Mouse (Mus musculus): ENCODE measurements around the gene Fth1. TPM values are rescaled to one million over a fixed set of nuclear protein-coding genes. Genes with fewer than 3 reads are reported as not detected.

Fth1 gene
- total and polyA plus RNA-seq, 3 experiments, result 1,016 to 28,412 (median 2,660) TPM

DNA sequence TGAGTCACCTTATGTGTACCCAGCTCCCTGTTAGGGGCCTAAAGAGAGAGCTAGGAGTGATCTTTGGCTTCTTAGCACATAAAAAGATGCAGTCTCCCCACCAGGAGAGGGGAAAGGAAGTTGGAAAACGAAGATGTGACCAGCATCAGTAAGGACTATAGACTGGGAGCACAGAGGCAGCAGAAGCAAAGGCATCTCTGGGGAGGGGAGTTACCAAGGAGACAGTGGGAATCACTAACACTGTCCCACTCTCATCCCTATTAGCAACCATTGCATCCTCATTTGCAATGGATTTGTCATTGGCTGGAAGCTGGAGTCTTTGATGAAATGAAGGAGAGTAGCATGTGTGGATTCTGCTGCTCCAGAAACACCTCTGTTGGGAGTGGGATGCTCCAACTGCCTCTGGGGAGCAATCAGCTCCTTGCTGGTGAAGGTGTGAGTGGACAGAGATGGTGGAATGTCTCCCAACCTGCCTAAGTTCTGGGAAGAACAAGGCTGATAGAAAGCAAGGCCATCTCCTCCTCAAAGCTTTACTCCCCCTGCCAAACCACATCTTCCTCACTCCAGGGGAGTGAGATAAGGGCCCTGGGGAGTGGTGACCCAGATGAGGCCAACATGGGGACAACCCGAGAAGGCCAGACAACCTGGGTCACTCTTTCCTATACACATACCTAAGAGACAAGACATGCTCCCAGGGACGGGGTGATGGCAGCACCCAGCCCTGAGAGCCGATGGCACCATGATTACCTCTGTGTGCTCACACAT is 23.6 kb upstream of the Fth1 start:
- DNase-seq (ENCODE audit: low spot score) (no peak), ATAC-seq (ENCODE audit: extremely low read depth, insufficient number of reproducible peaks, low FRiP score, poor library complexity, severe bottlenecking) (no peak)
- peak overlapping the region; percentile 41; the same call in 1 of the 2 replicates for H3K4me3 ChIP-seq (ENCODE audit: low read depth, low read length)
- no peaks in the 10 kb centered on the region for H3K36me3 ChIP-seq (replicated peaks)
- peaks cover 76% of the 10 kb centered on the region for H3K4me1 ChIP-seq (ENCODE audit: insufficient read depth, low read depth, low read length)
- TF ChIP-seq POLR2AphosphoS5 (IDR thresholded peaks at IDR 0.05; ENCODE audit: insufficient replicate concordance, low read depth, low read length), result no peak
- TF ChIP-seq TAL1 (conservative IDR thresholded peaks at IDR 0.05; ENCODE audit: low read depth, low read length), result no peak; the same call in 1 of the 2 replicates
- TF ChIP-seq GATA2 (IDR thresholded peaks at IDR 0.05; ENCODE audit: borderline replicate concordance, low read depth, low read length), result no peak
- peaks cover 8% of the 10 kb centered on the region for H3K9me3 ChIP-seq (replicated peaks)
- no peaks in the 10 kb centered on the region for H3K27me3 ChIP-seq (ENCODE audit: insufficient read depth, low read length)

DNA sequence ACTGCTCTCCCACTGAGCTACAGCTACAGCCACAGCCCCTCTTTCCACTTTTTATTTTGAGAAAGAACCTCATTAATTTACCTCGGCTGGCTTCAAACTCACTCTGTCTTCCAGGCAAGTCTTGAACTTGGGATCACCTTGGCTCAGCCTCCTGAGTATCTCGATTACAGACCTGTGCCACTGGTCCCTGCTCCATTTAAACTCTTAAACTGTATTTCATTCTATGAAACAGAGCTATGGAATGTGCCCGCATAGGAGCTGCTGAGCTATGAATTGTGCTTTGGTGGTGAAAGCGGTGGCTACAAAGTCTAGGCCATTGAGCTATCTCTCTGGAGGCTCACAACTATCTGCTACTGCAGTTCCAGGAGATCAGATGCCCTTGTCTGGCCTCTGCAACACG is 22.4 kb upstream of the Fth1 start:
- Histone ChIP-seq H3K27me3 (ENCODE audit: insufficient read depth, low read length) (no peaks in the 10 kb centered on the region), H3K4me1 (ENCODE audit: insufficient read depth, low read depth, low read length) (peaks cover 82% of the 10 kb centered on the region), H3K9me3 (replicated peaks) (no peaks in the 10 kb centered on the region), H3K4me3 (ENCODE audit: low read depth, low read length) (no peak overlapping the region), H3K36me3 (replicated peaks) (no peaks in the 10 kb centered on the region)
- ATAC-seq (ENCODE audit: extremely low read depth, insufficient number of reproducible peaks, low FRiP score, poor library complexity, severe bottlenecking) (no peak), DNase-seq (ENCODE audit: low spot score) (no peak)
- no peak for TF ChIP-seq GATA1 (IDR thresholded peaks at IDR 0.05; ENCODE audit: borderline replicate concordance, low read length)
- TF ChIP-seq GATA2 (IDR thresholded peaks at IDR 0.05; ENCODE audit: borderline replicate concordance, low read depth, low read length), result no peak
- TF ChIP-seq POLR2AphosphoS5 (IDR thresholded peaks at IDR 0.05; ENCODE audit: insufficient replicate concordance, low read depth, low read length), result no peak
- TF ChIP-seq CTCF (IDR thresholded peaks at IDR 0.05; ENCODE audit: low read depth, low read length), result no peak
- TF ChIP-seq TAL1 (conservative IDR thresholded peaks at IDR 0.05; ENCODE audit: low read depth, low read length), result no peak

DNA sequence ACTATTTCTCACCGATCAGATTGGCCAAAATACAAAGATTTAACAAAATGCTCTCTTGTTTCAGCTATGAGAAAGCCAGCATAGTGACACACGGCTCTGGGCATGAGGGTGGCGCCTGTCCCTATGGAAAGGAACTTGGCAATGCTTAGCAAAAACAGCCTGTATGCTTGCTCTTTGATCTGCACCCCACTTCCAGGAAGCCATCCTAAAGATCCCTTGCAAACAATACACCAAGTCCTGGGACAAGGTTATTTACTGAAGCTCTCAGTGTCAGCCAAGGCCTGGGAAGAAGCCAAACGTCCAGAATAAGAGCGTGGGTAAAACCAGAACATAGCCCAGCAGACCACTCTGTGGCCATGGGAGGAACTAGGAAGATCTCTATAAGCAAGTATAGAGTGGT is 19.6 kb upstream of the Fth1 start:
- TF ChIP-seq CTCF (IDR thresholded peaks at IDR 0.05; ENCODE audit: low read depth, low read length) (no peak), GATA2 (IDR thresholded peaks at IDR 0.05; ENCODE audit: borderline replicate concordance, low read depth, low read length) (no peak), GATA1 (IDR thresholded peaks at IDR 0.05; ENCODE audit: borderline replicate concordance, low read length) (no peak), POLR2AphosphoS5 (IDR thresholded peaks at IDR 0.05; ENCODE audit: insufficient replicate concordance, low read depth, low read length) (no peak), TAL1 (conservative IDR thresholded peaks at IDR 0.05; ENCODE audit: low read depth, low read length) (no peak)
- ATAC-seq (ENCODE audit: extremely low read depth, insufficient number of reproducible peaks, low FRiP score, poor library complexity, severe bottlenecking), result no peak
- no peak for DNase-seq (ENCODE audit: low spot score)
- Histone ChIP-seq H3K9me3 (replicated peaks) (no peaks in the 10 kb centered on the region), H3K4me3 (ENCODE audit: low read depth, low read length) (no peak overlapping the region), H3K36me3 (replicated peaks) (no peaks in the 10 kb centered on the region), H3K27me3 (ENCODE audit: insufficient read depth, low read length) (no peaks in the 10 kb centered on the region), H3K4me1 (ENCODE audit: insufficient read depth, low read depth, low read length) (peaks cover 83% of the 10 kb centered on the region)

DNA sequence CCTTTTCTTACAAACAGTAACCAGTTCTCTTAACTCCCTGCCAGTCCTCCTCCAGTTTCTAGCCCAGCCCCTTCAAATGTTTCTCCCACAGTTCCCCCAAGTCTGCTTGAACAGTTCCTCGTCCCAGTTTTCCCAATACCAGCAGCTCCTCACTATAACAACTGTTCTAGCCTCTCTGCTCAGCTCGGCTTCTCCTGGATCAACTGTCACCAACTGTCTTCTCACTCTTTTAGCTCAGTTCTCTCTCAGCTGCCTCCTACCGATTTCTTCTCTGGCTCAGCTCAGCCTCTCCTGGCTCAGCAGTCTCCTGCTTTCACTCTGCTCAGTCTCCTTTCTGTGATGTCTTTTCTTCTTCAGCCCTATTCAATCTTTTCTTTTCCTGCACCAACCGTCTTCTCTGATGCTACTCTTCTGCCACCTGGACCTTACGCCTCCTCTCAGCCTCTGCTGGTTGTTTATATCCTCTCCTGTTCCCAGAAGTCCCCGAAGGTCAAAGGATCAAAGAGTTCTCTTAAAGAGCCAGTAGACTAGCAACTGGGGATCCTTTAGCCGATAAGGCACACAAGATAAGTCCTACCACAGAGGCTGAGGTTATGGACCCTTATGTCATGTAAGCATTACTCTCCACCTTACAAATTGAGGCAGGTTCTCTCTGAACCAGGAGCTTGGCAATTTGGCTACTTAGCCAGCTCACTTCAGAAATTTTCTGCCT is 16.0 kb upstream of the Fth1 start:
- TF ChIP-seq CTCF (IDR thresholded peaks at IDR 0.05; ENCODE audit: low read depth, low read length) (no peak), GATA2 (IDR thresholded peaks at IDR 0.05; ENCODE audit: borderline replicate concordance, low read depth, low read length) (no peak), POLR2AphosphoS5 (IDR thresholded peaks at IDR 0.05; ENCODE audit: insufficient replicate concordance, low read depth, low read length) (no peak)

DNA sequence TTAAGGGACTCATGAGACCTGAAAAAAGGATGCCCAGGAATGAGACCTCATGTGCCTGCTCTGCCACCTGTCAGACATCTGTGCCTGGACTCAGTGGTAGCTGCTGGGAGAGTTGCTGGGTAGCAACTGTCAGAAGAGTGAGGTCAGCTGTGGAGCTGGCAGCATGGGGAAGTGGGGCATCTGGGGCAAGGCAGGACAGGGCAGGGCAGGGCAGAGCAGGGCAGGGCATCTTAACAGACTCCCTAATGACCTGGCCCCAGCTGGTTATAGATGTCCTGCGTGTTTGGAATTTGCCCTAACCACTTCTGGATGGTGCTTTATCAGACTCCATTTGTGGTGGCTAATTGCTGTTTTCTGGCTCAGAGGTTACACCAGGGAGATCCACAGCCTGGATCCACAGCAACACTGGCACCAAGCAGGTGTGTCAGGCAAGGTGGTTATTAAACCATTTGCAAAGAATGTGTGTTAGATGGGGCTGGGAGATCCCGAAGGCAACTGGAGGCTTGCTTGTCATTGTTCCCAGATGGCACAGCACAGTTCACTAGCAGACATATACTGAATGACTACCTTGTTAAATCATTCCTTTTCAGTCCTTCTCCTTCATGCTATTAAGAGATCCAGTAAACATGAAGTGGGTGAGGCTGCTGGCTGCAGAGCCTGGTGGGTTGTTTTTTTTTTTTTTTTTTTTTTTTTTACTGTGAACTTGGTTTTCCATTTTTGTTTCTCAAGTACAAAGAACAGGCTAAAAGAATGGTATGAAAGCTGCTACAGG is 14.1 kb upstream of the Fth1 start:
- no peak for ATAC-seq (ENCODE audit: extremely low read depth, insufficient number of reproducible peaks, low FRiP score, poor library complexity, severe bottlenecking)
- Histone ChIP-seq H3K36me3 (replicated peaks) (peaks cover 2% of the 10 kb centered on the region), H3K4me1 (ENCODE audit: insufficient read depth, low read depth, low read length) (peaks cover 84% of the 10 kb centered on the region), H3K9me3 (replicated peaks) (no peaks in the 10 kb centered on the region), H3K27me3 (ENCODE audit: insufficient read depth, low read length) (no peaks in the 10 kb centered on the region), H3K4me3 (ENCODE audit: low read depth, low read length) (no peak overlapping the region; the same call in 1 of the 2 replicates)
- DNase-seq (ENCODE audit: low spot score), result no peak
- TF ChIP-seq CTCF (IDR thresholded peaks at IDR 0.05; ENCODE audit: low read depth, low read length) (no peak), GATA1 (IDR thresholded peaks at IDR 0.05; ENCODE audit: borderline replicate concordance, low read length) (no peak), POLR2AphosphoS5 (IDR thresholded peaks at IDR 0.05; ENCODE audit: insufficient replicate concordance, low read depth, low read length) (no peak), GATA2 (IDR thresholded peaks at IDR 0.05; ENCODE audit: borderline replicate concordance, low read depth, low read length) (no peak), TAL1 (conservative IDR thresholded peaks at IDR 0.05; ENCODE audit: low read depth, low read length) (no peak)

More for the DNA sequence above, 16.0 kb upstream of the Fth1 start:
- DNase-seq (ENCODE audit: low spot score) (no peak), ATAC-seq (ENCODE audit: extremely low read depth, insufficient number of reproducible peaks, low FRiP score, poor library complexity, severe bottlenecking) (no peak)
- Histone ChIP-seq H3K36me3 (replicated peaks) (no peaks in the 10 kb centered on the region), H3K4me3 (ENCODE audit: low read depth, low read length) (peak overlapping the region; percentile 42; the same call in 1 of the 2 replicates), H3K9me3 (replicated peaks) (no peaks in the 10 kb centered on the region), H3K27me3 (ENCODE audit: insufficient read depth, low read length) (no peaks in the 10 kb centered on the region), H3K4me1 (ENCODE audit: insufficient read depth, low read depth, low read length) (peaks cover 80% of the 10 kb centered on the region)

Data from G1E (cell line).